In the genomic region with DNA sequence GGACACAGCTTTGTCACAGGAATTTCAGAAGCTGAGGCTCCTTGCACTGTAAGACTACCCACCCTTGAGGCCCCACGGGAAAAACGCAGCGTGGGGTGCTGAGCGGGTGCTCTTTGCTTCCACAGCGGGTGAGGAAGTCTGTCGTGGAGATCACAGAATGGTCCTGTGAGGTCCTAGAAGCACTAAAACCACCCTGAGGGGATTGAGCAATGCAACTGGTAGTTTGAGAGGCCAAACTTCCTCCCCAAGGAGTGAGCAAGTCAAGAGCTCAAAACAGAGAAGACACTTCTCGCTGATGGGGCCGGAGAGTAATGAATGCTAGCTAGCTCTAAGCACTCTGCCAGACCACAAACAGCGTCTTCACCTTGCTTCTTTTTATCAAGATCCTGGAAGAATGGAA, we compare ENCODE assay signal across 30 mouse cellular contexts. TPM values are rescaled to one million over a fixed set of nuclear protein-coding genes. Genes with fewer than 3 reads are reported as not detected.
DNase-seq lines count a peak whose midpoint lies in the region; ATAC-seq and TF ChIP-seq lines count a peak whose summit lies in the region.
"Had no signal": no experiment of that assay in that cellular context is flagged by ENCODE, and none has a peak within 500 bp of the region (broad histone marks: within the 10 kb centered on the region; RNA-seq: fewer than 3 reads in every experiment).

No protein-coding gene starts in this region.

- H3K9me3 ChIP-seq in lung, postnatal 0 days (ENCODE audit: low read length), result no peaks in the 10 kb centered on the region
- H3K9me3 ChIP-seq in stomach, postnatal 0 days (ENCODE audit: control insufficient read depth, low read length), result no peaks in the 10 kb centered on the region
- H3K9me3 ChIP-seq: embryonic facial prominence, embryonic 13.5 days; forebrain, embryonic 10.5 days; forebrain, embryonic 15.5 days; heart, embryonic 15.5 days; hindbrain, embryonic 12.5 days; megakaryocyte, embryonic 14.5 days; midbrain, embryonic 13.5 days had no signal

- peak; percentile 45 for DNase-seq in lung, postnatal 0 days (ENCODE audit: low spot score)
- DNase-seq in lung, postnatal 10 days, result no peak
- no peak for DNase-seq in stomach, postnatal 0 days (ENCODE audit: low spot score)
- DNase-seq in ovary, postnatal 10 days (ENCODE audit: low spot score), result no peak
- DNase-seq: adrenal gland, postnatal 14 days; cerebellum, adult 11-12 months; cerebellum, adult 9-11 months; gastrocnemius, adult 2 months; kidney, adult 8-10 months; layer of hippocampus, adult 9-11 months; liver; lung, embryonic 14.5 days; right cerebral cortex, adult 18-20 months had no signal

- H3K4me1 ChIP-seq in lung, postnatal 0 days (ENCODE audit: insufficient read depth, low read depth, low read length), result no peaks in the 10 kb centered on the region
- H3K4me1 ChIP-seq in stomach, postnatal 0 days (replicated peaks; ENCODE audit: control insufficient read depth, insufficient read depth), result no peaks in the 10 kb centered on the region
- H3K4me1 ChIP-seq: forebrain, embryonic 10.5 days; midbrain, embryonic 13.5 days had no signal

- H3K27me3 ChIP-seq in lung, postnatal 0 days (replicated peaks; ENCODE audit: insufficient read depth, low read length), result no peaks in the 10 kb centered on the region
- H3K27me3 ChIP-seq in stomach, postnatal 0 days (ENCODE audit: control insufficient read depth, insufficient read depth, low read length), result no peaks in the 10 kb centered on the region
- H3K27me3 ChIP-seq: CH12.LX; embryonic facial prominence, embryonic 13.5 days; forebrain, embryonic 15.5 days; heart, embryonic 15.5 days; hindbrain, embryonic 12.5 days; midbrain, embryonic 13.5 days had no signal

- 66% methylated on average over 9 of the region's 9 CpGs for WGBS in lung, postnatal 0 days
- WGBS in stomach, postnatal 0 days, result 78% methylated on average over 9 of the region's 9 CpGs

- no peak overlapping the region for H3K9ac ChIP-seq in lung, postnatal 0 days (replicated peaks; ENCODE audit: low read depth)
- H3K9ac ChIP-seq in stomach, postnatal 0 days (ENCODE audit: low read length), result no peak overlapping the region
- H3K9ac ChIP-seq: embryonic facial prominence, embryonic 13.5 days; forebrain, embryonic 15.5 days; heart, embryonic 15.5 days; hindbrain, embryonic 12.5 days; liver, embryonic 14.5 days; lung, embryonic 14.5 days; midbrain, embryonic 13.5 days had no signal

- H3K4me3 ChIP-seq in lung, postnatal 0 days (ENCODE audit: low read depth, low read length), result no peak overlapping the region
- no peak overlapping the region for H3K4me3 ChIP-seq in stomach, postnatal 0 days (ENCODE audit: low read depth, low read length)
- H3K4me3 ChIP-seq: embryonic facial prominence, embryonic 13.5 days; forebrain, embryonic 10.5 days; forebrain, embryonic 15.5 days; gastrocnemius, adult 2 months; heart, embryonic 15.5 days; hindbrain, embryonic 12.5 days; megakaryocyte, embryonic 14.5 days; midbrain, embryonic 13.5 days had no signal

- H3K27ac ChIP-seq in lung, postnatal 0 days (ENCODE audit: low read length), result no peak overlapping the region
- no peak overlapping the region for H3K27ac ChIP-seq in stomach, postnatal 0 days (replicated peaks)
- H3K27ac ChIP-seq: embryonic facial prominence, embryonic 13.5 days; forebrain, embryonic 10.5 days; forebrain, embryonic 15.5 days; gastrocnemius, adult 2 months; heart, embryonic 15.5 days; hindbrain, embryonic 12.5 days; kidney, postnatal 0 days; liver, embryonic 14.5 days; midbrain, embryonic 13.5 days had no signal

- H3K36me3 ChIP-seq in lung, postnatal 0 days (ENCODE audit: insufficient read depth, low read length), result no peaks in the 10 kb centered on the region
- no peaks in the 10 kb centered on the region for H3K36me3 ChIP-seq in stomach, postnatal 0 days (ENCODE audit: control insufficient read depth, insufficient read depth, low read length)
- H3K36me3 ChIP-seq: embryonic facial prominence, embryonic 13.5 days; forebrain, embryonic 10.5 days; forebrain, embryonic 15.5 days; heart, embryonic 15.5 days; hindbrain, embryonic 12.5 days; midbrain, embryonic 13.5 days had no signal

- peak; percentile 47 for ATAC-seq in lung, postnatal 0 days
- peak; percentile 96 for ATAC-seq in granulocyte monocyte progenitor cell, adult 5-6 weeks (replicated peaks; ENCODE audit: poor library complexity, severe bottlenecking)
- peak; percentile 87 for ATAC-seq in megakaryocyte, adult 5-6 weeks (ENCODE audit: poor library complexity, severe bottlenecking)
- ATAC-seq in stomach, postnatal 0 days (ENCODE audit: low FRiP score, low TSS enrichment), result no peak
- ATAC-seq: forebrain, embryonic 15.5 days; intestine, embryonic 16.5 days; midbrain, embryonic 13.5 days had no signal

- no peak overlapping the region for H3K4me2 ChIP-seq in lung, postnatal 0 days (replicated peaks; ENCODE audit: low read depth, low read length)
- no peak overlapping the region for H3K4me2 ChIP-seq in stomach, postnatal 0 days (replicated peaks; ENCODE audit: low read depth)
- H3K4me2 ChIP-seq: embryonic facial prominence, embryonic 13.5 days; forebrain, embryonic 15.5 days; heart, embryonic 15.5 days; hindbrain, embryonic 12.5 days; lung, embryonic 14.5 days; midbrain, embryonic 13.5 days had no signal

- no peak for TF ChIP-seq EP300 in lung, postnatal 0 days (IDR thresholded peaks at IDR 0.05)
- no peak for TF ChIP-seq EP300 in stomach, postnatal 0 days (optimal IDR thresholded peaks at IDR 0.05)

- no peak for TF ChIP-seq CTCF in lung, postnatal 0 days (IDR thresholded peaks at IDR 0.05)
- no peak for TF ChIP-seq CTCF in stomach, postnatal 0 days (IDR thresholded peaks at IDR 0.05; ENCODE audit: low read depth)

RNA-seq across cellular contexts. Expression of a gene that starts 9.8 kb away (rescaled TPM):
- polyA plus RNA-seq in lung, postnatal 0 days (2015; fragmentation: Nextera tagmentation; extraction: Ambion mirVana), result 0.06 TPM in 1 of 2 replicates, not detected in the other
- total RNA-seq in granulocyte monocyte progenitor cell, adult 5-6 weeks (2014; fragmentation: Nextera tagmentation), result not detected in 2 replicates
- total RNA-seq in granulocyte monocyte progenitor cell, adult 5-6 weeks (2017), result not detected in 2 replicates
- total RNA-seq in megakaryocyte, adult 5-6 weeks (2015), result not detected in 2 replicates
- total RNA-seq in megakaryocyte, adult 5-6 weeks (2017), result not detected in 2 replicates
- polyA plus RNA-seq in stomach, postnatal 0 days (2015; fragmentation: Nextera tagmentation; extraction: Ambion mirVana), result not detected in 2 replicates
- total RNA-seq: adrenal gland, postnatal 14 days; CH12.LX; gastrocnemius, adult 2 months; heart, postnatal 25 days; neutrophil, adult 5-6 weeks had no signal
- polyA plus RNA-seq: C2C12; forebrain, embryonic 10.5 days; forebrain, embryonic 15.5 days; hindbrain, embryonic 12.5 days; intestine, embryonic 16.5 days; liver, embryonic 14.5 days; lung, embryonic 14.5 days; midbrain, embryonic 13.5 days; spleen, adult 2 months had no signal

RNA-seq across cellular contexts. Expression of a gene that starts 27.1 kb away (rescaled TPM):
- 57.3 and 60.0 TPM in 2 replicates for polyA plus RNA-seq in lung, postnatal 0 days (2015; fragmentation: Nextera tagmentation; extraction: Ambion mirVana)
- 11.2 and 16.4 TPM in 2 replicates for total RNA-seq in granulocyte monocyte progenitor cell, adult 5-6 weeks (2014; fragmentation: Nextera tagmentation)
- total RNA-seq in granulocyte monocyte progenitor cell, adult 5-6 weeks (2017), result 9.5 and 11.8 TPM in 2 replicates
- 42.4 and 49.4 TPM in 2 replicates for total RNA-seq in megakaryocyte, adult 5-6 weeks (2015)
- total RNA-seq in megakaryocyte, adult 5-6 weeks (2017), result 13.0 and 19.1 TPM in 2 replicates
- polyA plus RNA-seq in stomach, postnatal 0 days (2015; fragmentation: Nextera tagmentation; extraction: Ambion mirVana), result 49.3 and 63.3 TPM in 2 replicates
